26 mouse cellular contexts compared by ENCODE assay signal in genomic region chr9:116941116-116941515, GRCm38 (mm10).
A peak's percentile ranks its signal among the peaks of the same experiment; 100 is the strongest.
DNase-seq lines count a peak whose midpoint lies in the region; ATAC-seq and TF ChIP-seq lines count a peak whose summit lies in the region.
"Had no signal": no experiment of that assay in that cellular context is flagged by ENCODE, and none has a peak within 500 bp of the region (broad histone marks: within the 10 kb centered on the region; RNA-seq: fewer than 3 reads in every experiment).

No protein-coding gene starts in this region.

- no peak overlapping the region for H3K4me2 ChIP-seq in hindbrain, embryonic 14.5 days (replicated peaks)
- H3K4me2 ChIP-seq in hindbrain, postnatal 0 days (ENCODE audit: low read depth, low read length): no peak overlapping the region
- H3K4me2 ChIP-seq in lung, embryonic 14.5 days: no peak overlapping the region
- H3K4me2 ChIP-seq: embryonic facial prominence, embryonic 12.5 days; forebrain, embryonic 13.5 days; heart, embryonic 13.5 days; hindbrain, embryonic 15.5 days had no signal

- WGBS in hindbrain, embryonic 14.5 days: 84% methylated on average over 4 of the region's 4 CpGs
- WGBS in hindbrain, postnatal 0 days: 82% methylated on average over 4 of the region's 4 CpGs
- 38% methylated on average over 4 of the region's 4 CpGs for WGBS in lung, embryonic 14.5 days
- 86% methylated on average over 4 of the region's 4 CpGs for WGBS in thymus, adult 2 months

- no peaks in the 10 kb centered on the region for H3K36me3 ChIP-seq in hindbrain, embryonic 14.5 days (replicated peaks; ENCODE audit: control insufficient read depth, insufficient read depth)
- no peaks in the 10 kb centered on the region for H3K36me3 ChIP-seq in hindbrain, postnatal 0 days (ENCODE audit: insufficient read depth, low read length)
- H3K36me3 ChIP-seq in lung, embryonic 14.5 days (ENCODE audit: insufficient read depth): no peaks in the 10 kb centered on the region
- no peaks in the 10 kb centered on the region for H3K36me3 ChIP-seq in thymus, adult 2 months (ENCODE audit: control insufficient read depth, insufficient read depth, low read length)
- H3K36me3 ChIP-seq: embryonic facial prominence, embryonic 12.5 days; forebrain, embryonic 10.5 days; heart, embryonic 10.5 days; hindbrain, embryonic 15.5 days had no signal

- no peak for DNase-seq in hindbrain, embryonic 14.5 days (ENCODE audit: low spot score)
- no peak for DNase-seq in hindbrain, postnatal 0 days (ENCODE audit: low spot score)
- DNase-seq in lung, embryonic 14.5 days: peak; percentile 46
- DNase-seq in lung, postnatal 14 days: no peak
- DNase-seq in 3T3-L1 (ENCODE audit: low read depth, low spot score) (peak; percentile 24), NIH3T3 (ENCODE audit: low read depth) (peak; percentile 81)
- no peak for DNase-seq in thymus, adult 2 months
- DNase-seq: adrenal gland, postnatal 10 days; adrenal gland, postnatal 36 days; cerebellum, adult 18-20 months; cerebellum, adult 9-10 months; cerebellum, postnatal 14 days; gastrocnemius, postnatal 10 days; gastrocnemius, postnatal 36 days; heart, adult 2 months; heart, postnatal 14 days; heart, postnatal 4 days had no signal

- H3K27ac ChIP-seq in hindbrain, embryonic 14.5 days: peak overlapping the region; percentile 38; the same call in 1 of the 2 replicates
- H3K27ac ChIP-seq in hindbrain, postnatal 0 days: no peak overlapping the region
- no peak overlapping the region for H3K27ac ChIP-seq in lung, embryonic 14.5 days (ENCODE audit: low read depth)
- H3K27ac ChIP-seq in thymus, adult 2 months (ENCODE audit: control insufficient read depth, insufficient read depth, low read length): no peak overlapping the region
- H3K27ac ChIP-seq: embryonic facial prominence, embryonic 12.5 days; forebrain, embryonic 10.5 days; forebrain, embryonic 13.5 days; heart, adult 2 months; heart, embryonic 10.5 days; heart, embryonic 13.5 days had no signal

- H3K4me3 ChIP-seq in hindbrain, embryonic 14.5 days (replicated peaks; ENCODE audit: low read length): no peak overlapping the region
- no peak overlapping the region for H3K4me3 ChIP-seq in hindbrain, postnatal 0 days (ENCODE audit: low read length)
- no peak overlapping the region for H3K4me3 ChIP-seq in lung, embryonic 14.5 days (ENCODE audit: low read depth, low read length)
- no peak overlapping the region for H3K4me3 ChIP-seq in thymus, adult 2 months (ENCODE audit: control insufficient read depth, insufficient read depth, low read length)
- H3K4me3 ChIP-seq: embryonic facial prominence, embryonic 12.5 days; forebrain, embryonic 10.5 days; forebrain, embryonic 13.5 days; heart, adult 2 months; heart, embryonic 10.5 days; heart, embryonic 13.5 days; hindbrain, embryonic 15.5 days had no signal

- ATAC-seq in hindbrain, embryonic 14.5 days (ENCODE audit: low FRiP score): no peak
- no peak for ATAC-seq in hindbrain, postnatal 0 days
- ATAC-seq in lung, embryonic 14.5 days (ENCODE audit: insufficient read depth): no peak; the same call in 1 of the 2 replicates
- ATAC-seq: CD4-positive, CD25-positive, alpha-beta regulatory T cell, adult 4 months; forebrain, embryonic 13.5 days; forebrain, embryonic 16.5 days; Patski had no signal

- H3K27me3 ChIP-seq in hindbrain, embryonic 14.5 days (ENCODE audit: control insufficient read depth, insufficient read depth, low read length): no peaks in the 10 kb centered on the region
- H3K27me3 ChIP-seq in hindbrain, postnatal 0 days (ENCODE audit: insufficient read depth, low read length): no peaks in the 10 kb centered on the region
- H3K27me3 ChIP-seq in lung, embryonic 14.5 days (ENCODE audit: insufficient read depth, low read length): no peaks in the 10 kb centered on the region
- no peaks in the 10 kb centered on the region for H3K27me3 ChIP-seq in thymus, adult 2 months (ENCODE audit: control insufficient read depth, insufficient read depth, low read length)
- H3K27me3 ChIP-seq: embryonic facial prominence, embryonic 12.5 days; forebrain, embryonic 13.5 days; heart, embryonic 13.5 days; hindbrain, embryonic 15.5 days; Patski had no signal

- TF ChIP-seq CTCF in hindbrain, postnatal 0 days (IDR thresholded peaks at IDR 0.05; ENCODE audit: low read depth): no peak
- no peak for TF ChIP-seq CTCF in lung, embryonic 14.5 days (IDR thresholded peaks at IDR 0.05; ENCODE audit: low read depth)
- no peak for TF ChIP-seq CTCF in thymus, adult 2 months (IDR thresholded peaks at IDR 0.05; ENCODE audit: borderline replicate concordance, control insufficient read depth, extremely low read depth, insufficient read depth, low read length, poor library complexity)

- peaks cover 2% of the 10 kb centered on the region; the same call in 1 of the 2 replicates for H3K4me1 ChIP-seq in hindbrain, embryonic 14.5 days (replicated peaks; ENCODE audit: control insufficient read depth, insufficient read depth, low read length)
- H3K4me1 ChIP-seq in hindbrain, postnatal 0 days (ENCODE audit: insufficient read depth, low read length): no peaks in the 10 kb centered on the region
- no peaks in the 10 kb centered on the region; the same call in 1 of the 2 replicates for H3K4me1 ChIP-seq in lung, embryonic 14.5 days (ENCODE audit: insufficient read depth)
- H3K4me1 ChIP-seq in thymus, adult 2 months (replicated peaks; ENCODE audit: control insufficient read depth, insufficient read depth, low read length): no peaks in the 10 kb centered on the region
- H3K4me1 ChIP-seq: forebrain, embryonic 10.5 days; forebrain, embryonic 13.5 days; heart, embryonic 10.5 days; heart, embryonic 13.5 days had no signal

- H3K9ac ChIP-seq in hindbrain, embryonic 14.5 days: no peak overlapping the region
- no peak overlapping the region for H3K9ac ChIP-seq in hindbrain, postnatal 0 days (replicated peaks; ENCODE audit: low read length)
- H3K9ac ChIP-seq in lung, embryonic 14.5 days: no peak overlapping the region
- H3K9ac ChIP-seq: embryonic facial prominence, embryonic 12.5 days; forebrain, embryonic 13.5 days; heart, embryonic 13.5 days; hindbrain, embryonic 15.5 days had no signal

- no peaks in the 10 kb centered on the region for H3K9me3 ChIP-seq in hindbrain, embryonic 14.5 days (ENCODE audit: control insufficient read depth, low read length)
- no peaks in the 10 kb centered on the region for H3K9me3 ChIP-seq in hindbrain, postnatal 0 days (ENCODE audit: low read length)
- no peaks in the 10 kb centered on the region for H3K9me3 ChIP-seq in lung, embryonic 14.5 days (ENCODE audit: low read depth, low read length)
- H3K9me3 ChIP-seq: embryonic facial prominence, embryonic 12.5 days; forebrain, embryonic 10.5 days; forebrain, embryonic 13.5 days; heart, embryonic 10.5 days; heart, embryonic 13.5 days; hindbrain, embryonic 15.5 days had no signal

- no peak for TF ChIP-seq POLR2A in thymus, adult 2 months (IDR thresholded peaks at IDR 0.05; ENCODE audit: control insufficient read depth, extremely low read depth, insufficient read depth, low read length, poor library complexity)

Comparison
In these comparisons a context has a peak if more than half of its experiments do, and no peak if none do; other contexts are left out.
1. DNase-seq: peak in lung, embryonic 14.5 days (single experiment), 3T3-L1 (single experiment) and NIH3T3 (single experiment); none in hindbrain, embryonic 14.5 days (single experiment), hindbrain, postnatal 0 days (single experiment), lung, postnatal 14 days (single experiment) and thymus, adult 2 months (single experiment).